Mouse (Mus musculus): Measurements from ENCODE around the gene Dck.

Gene Dck

GRCm38 (mm10) chr5:88791256-88792245 lies 26.8 kb downstream of the Dck start:
- DNase-seq (ENCODE audit: low spot score), result peak; percentile 5

- no peak for DNase-seq (ENCODE audit: low spot score)
Observed at GRCm38 (mm10) chr5:88793676-88794075, 28.9 kb downstream of the Dck start.

- DNase-seq (ENCODE audit: low spot score), result no peak
Observed at GRCm38 (mm10) chr5:88795910-88796584, 31.3 kb downstream of the Dck start.

- no peak for DNase-seq (ENCODE audit: low spot score)
Observed at GRCm38 (mm10) chr5:88796588-88796987, 31.8 kb downstream of the Dck start.

- DNase-seq (ENCODE audit: low spot score), result no peak
Observed at GRCm38 (mm10) chr5:88797121-88797520, 32.3 kb downstream of the Dck start.

- DNase-seq (ENCODE audit: low spot score), result no peak
Observed at GRCm38 (mm10) chr5:88805616-88806015, 40.8 kb downstream of the Dck start.

GRCm38 (mm10) chr5:88806278-88806677 lies 41.5 kb downstream of the Dck start:
- DNase-seq (ENCODE audit: low spot score), result no peak

GRCm38 (mm10) chr5:88807342-88807741 lies 42.5 kb downstream of the Dck start:
- no peak for DNase-seq (ENCODE audit: low spot score)

- DNase-seq (ENCODE audit: low spot score), result no peak
Observed at GRCm38 (mm10) chr5:88813188-88813587, 48.4 kb downstream of the Dck start.

GRCm38 (mm10) chr5:88814552-88814951 lies 49.8 kb downstream of the Dck start:
- no peak for DNase-seq (ENCODE audit: low spot score)

- DNase-seq (ENCODE audit: low spot score), result no peak
Observed at GRCm38 (mm10) chr5:88821542-88821941, 56.7 kb downstream of the Dck start.

GRCm38 (mm10) chr5:88824838-88825237 lies 60.0 kb downstream of the Dck start:
- DNase-seq (ENCODE audit: low spot score), result no peak

- no peak for DNase-seq (ENCODE audit: low spot score)
Observed at GRCm38 (mm10) chr5:88829835-88830571, 65.2 kb downstream of the Dck start.

- no peak for DNase-seq (ENCODE audit: low spot score)
Observed at GRCm38 (mm10) chr5:88830880-88831279, 66.1 kb downstream of the Dck start.

- DNase-seq (ENCODE audit: low spot score), result no peak
Observed at GRCm38 (mm10) chr5:88831935-88832334, 67.1 kb downstream of the Dck start.
